Mouse (Mus musculus): ENCODE results near the gene Fn1.

The Fn1 gene

DNA sequence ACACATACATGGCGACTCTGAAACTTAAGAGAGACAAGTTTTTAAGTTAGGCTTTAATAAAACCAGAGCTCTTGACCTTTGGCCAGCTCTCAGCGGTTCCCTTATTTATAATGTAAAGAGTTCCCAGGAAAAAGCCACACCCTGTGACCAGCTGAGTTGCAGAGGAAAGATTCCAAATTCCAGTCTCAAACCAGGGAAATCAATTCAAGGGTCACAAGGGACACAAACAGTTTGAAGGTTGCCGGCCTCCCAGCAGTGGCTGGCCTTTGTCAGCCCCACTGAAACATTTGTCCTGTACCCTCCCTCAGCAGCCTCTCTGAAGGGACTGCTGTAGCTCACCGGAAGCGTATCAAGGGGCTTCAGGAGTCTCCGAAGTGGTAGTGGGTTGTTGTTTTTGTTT lies 2.3 kb downstream of the Fn1 start:
- peak; percentile 65 for DNase-seq (ENCODE audit: low read depth)

DNA sequence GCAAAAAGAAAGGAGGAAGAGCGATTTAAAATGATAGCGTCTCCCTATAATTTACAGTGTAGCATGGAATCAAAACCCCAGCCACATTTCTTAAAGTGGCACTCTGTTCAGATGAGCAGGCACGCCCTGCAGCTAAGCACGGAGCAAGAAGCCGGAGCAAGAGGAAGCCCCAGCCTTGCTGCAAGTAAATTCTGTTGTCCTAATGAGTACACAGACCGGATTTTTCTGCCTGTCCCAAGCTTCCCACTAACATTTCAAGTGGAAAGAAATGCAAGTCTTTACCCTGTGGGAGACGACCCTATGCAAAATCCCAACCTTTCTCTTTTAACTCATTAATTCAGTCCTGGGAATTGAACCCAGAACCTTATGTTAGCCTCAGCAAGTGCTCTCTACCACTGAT lies 4.8 kb downstream of the Fn1 start:
- no peak for DNase-seq (ENCODE audit: low read depth)

DNA sequence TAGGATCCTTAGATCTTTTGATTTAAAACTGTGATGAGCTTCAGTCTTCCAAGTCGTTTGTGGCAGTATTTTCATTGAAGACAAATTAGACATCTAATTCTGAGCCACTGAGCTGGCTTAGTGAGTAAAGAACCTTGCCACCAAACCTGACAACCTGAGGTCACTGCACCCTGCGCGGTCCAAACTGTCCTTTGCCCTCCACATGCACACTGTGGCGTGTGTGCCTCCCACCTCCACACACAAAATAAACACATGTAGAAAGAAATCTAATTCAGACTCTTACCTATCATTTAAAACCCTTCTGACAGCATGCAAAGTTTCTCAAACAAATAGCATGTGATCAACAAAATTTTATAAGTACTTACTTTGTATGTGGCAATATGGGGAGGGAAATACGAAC lies 6.2 kb downstream of the Fn1 start:
- no peak for DNase-seq (ENCODE audit: low read depth)

DNA sequence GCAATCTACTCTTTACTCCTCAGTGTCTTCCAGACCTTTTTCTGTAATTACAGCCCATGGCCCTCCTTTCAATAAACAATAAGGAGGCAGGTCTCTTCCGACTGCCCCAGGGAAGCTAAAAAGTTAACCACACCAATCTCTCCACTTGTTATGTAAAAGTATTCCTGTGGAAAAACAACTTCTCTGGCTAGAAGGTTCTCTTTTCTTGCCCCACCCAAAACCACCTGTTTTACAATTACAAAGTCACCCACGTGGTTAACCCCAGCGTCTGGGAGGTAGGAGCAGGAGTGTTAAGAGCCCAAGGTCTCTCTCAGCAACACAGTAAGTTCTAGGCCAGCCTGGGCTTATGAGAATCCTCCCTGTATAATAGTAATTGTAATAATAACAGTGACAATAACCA lies 7.0 kb downstream of the Fn1 start:
- DNase-seq (ENCODE audit: low read depth), result peak; percentile 8

DNA sequence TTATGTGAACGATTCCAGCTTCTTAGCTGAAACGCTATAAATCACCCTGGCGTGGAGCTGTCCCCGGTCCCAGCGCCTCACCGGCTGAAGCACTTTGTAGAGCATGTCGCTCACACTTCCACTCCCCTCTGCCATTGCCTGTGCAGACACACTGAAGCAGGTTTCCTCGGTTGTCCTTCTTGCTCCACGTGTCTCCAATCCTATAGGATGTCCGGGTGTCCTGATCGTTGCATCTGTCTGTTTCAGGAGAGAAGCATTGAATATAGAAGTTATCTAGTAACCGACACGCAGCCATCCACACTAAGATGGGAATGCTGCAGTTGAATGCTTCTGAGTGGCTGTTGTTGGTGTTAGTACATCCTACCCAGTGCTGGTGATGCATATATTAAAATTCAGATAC lies 7.5 kb downstream of the Fn1 start:
- DNase-seq (ENCODE audit: low read depth), result peak; percentile 11

DNA sequence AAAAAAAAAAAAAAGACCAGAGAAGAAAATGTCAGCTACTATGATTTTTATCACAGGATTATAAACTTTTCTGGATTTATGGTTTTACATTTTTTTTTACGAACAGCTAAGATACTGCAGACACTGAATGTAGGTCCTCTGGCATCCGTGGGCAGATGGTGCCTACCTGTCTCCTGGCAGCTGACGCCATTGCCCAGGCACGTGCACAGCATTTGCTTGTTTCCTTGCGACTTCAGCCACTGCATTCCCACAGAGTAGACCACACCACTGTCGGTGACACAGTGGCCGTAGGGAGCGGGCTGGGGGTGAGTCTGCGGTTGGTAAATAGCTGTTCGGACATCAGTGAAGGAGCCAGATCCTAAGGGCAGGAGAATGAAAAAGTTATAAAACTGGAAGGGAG lies 10.2 kb downstream of the Fn1 start:
- peak; percentile 8 for DNase-seq (ENCODE audit: low read depth)

DNA sequence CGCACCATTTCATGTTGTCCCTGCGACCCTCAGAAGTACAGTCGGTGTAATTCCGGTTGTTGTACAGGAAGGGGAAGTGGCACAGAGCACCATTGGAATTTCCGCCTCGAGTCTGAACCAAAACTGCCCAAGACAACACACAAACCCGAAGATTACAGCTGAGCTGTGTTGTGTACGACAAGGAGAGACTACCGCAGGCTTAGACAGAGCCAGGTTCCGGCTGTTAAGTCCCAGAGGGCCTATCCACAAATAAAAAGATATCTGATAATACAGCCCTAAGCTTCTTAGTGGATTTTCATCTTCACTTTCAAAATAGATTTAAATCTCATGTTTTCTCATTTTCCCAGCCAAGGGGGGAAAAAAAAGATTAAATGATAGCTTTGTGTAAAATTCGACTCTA lies 11.8 kb downstream of the Fn1 start:
- DNase-seq (ENCODE audit: low read depth), result peak; percentile 3

DNA sequence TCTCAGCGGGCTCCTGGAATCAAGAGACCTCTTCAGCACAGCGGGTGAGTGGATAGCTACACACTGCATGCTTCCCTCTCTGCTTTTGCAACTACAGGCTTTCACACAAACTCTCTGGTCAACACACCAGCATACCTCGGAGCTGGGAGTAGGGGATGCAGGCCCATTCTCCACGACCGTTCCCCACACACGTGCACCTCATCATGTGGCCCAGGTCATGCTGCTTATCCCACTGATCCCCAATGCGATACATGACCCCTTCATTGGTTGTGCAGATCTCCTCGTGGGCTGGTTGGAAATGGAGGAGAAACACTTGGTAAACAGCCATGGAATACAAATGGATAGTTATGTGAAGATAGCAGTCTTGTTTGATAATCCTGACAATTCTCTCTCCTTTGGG lies 12.8 kb downstream of the Fn1 start:
- no peak for DNase-seq (ENCODE audit: low read depth)

DNA sequence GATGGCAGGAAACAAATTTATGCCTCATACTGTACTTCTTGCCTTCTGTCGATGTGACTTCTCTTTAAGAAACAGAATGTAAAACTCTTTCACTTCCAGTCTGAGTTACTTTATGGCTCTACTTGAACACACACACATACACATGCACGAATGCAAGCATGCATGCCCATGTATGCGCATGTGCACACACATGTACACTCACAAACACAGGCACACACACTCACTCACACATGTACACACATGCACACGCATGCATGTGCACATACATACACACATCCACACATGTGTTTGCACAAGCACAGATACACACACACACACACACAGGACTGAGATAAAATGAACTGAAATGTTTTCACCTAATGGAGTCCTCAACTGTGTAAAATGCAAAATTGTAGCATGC lies 16.3 kb downstream of the Fn1 start:
- no peak for DNase-seq (ENCODE audit: low read depth)

DNA sequence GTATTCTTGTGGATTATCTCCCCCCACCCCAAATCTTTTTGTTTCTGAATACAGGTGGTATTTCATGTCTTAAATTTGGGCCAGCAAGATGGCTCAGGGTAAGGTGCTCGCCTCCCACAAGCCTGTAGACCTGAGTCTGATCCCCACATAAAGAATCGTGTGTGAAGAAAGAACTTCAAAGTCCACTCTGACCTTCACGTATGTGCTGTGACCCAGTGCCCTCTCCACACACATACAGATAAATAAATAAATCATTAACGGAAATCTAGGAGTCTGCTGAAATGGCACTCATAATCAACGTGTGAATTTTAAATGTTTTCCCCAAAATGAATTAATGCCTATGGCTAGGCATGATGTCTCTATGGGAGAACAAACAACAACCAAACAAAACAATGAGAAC lies 16.9 kb downstream of the Fn1 start:
- DNase-seq (ENCODE audit: low read depth), result no peak

DNA sequence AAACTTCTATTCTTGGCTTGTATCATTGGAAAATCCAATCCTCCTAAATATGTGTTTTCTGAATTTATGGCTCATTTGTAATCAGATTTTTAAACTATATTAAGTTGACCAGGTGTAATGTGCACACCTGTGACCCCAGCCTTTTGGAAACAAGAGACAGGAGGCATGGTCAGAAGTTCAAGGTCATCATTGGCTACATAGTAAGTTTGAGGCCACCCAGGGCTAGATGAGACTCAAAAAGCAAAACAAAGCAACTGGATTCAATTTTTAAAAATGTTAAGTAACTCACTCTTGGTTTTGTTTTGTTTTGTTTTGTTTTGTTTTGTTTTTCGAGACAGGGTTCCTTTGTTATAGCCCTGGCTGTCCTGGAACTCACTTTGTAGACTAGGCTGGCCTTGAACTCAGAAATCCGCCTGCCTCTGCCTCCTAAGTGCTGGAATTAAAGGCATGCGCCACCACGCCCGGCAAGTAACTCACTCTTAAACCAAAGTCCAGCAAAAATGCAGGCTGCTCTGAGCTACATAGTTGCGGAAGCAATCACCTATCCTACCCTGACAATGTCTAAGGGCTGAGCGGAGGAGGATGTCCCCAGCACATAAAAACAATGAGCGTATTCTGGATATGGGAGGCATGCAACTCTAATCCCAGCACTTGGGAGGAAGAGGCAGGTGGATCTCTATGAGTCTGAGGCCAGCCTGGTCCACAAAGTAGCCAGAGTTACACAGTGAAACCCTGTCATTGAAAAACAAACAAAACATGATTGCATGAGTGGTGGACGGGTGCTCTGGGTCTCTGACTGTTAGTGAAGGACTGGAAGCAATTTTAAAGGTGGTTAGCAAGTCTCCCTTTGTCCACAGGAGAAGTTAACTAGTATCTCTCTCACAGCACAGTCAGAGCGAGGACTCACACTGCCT lies 17.6 kb downstream of the Fn1 start:
- no peak for DNase-seq (ENCODE audit: low read depth)

DNA sequence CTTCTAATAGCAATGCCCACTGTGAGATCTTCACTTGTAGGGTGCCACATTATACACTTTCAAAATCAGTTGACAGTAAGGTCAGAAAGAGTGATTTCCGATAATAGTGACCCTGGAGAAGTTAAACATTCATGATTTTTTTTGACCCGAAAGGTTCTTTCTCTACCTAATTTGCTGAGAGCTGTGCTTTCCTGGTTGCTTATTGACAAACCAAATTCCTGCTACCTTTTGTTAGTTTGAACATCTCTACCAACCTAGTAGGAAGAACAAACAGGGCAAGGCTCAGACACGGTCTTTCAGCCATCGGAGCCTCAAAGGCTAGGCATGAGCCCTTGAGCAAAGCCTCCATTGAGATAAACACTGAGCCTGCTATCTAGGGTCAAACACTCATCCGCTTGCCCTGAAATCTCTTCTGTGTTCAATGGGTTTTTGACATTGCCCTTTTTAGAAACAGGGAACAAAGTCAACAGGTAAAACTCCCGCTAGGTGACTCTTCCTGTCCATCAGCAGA lies 18.5 kb downstream of the Fn1 start:
- no peak for DNase-seq (ENCODE audit: low read depth)

DNA sequence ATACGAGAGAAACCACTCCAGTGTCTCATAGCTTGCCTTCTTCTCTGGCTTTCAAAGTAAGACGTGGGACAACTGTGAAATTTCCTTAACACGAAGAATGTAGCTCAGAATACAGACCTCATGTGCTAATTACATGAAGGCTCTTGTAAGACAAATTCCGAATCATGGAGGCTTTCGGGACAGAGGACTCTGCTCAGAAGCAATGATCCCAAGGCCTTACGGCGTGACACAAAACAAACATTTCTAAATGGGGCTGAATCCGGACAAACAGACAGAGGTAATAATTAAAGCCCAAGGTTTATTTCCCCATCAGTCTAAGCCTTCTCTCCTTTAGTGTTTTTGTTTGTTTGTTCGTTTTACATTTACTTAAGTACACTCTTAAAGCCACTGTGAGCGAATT lies 20.6 kb downstream of the Fn1 start:
- no peak for DNase-seq (ENCODE audit: low read depth)

DNA sequence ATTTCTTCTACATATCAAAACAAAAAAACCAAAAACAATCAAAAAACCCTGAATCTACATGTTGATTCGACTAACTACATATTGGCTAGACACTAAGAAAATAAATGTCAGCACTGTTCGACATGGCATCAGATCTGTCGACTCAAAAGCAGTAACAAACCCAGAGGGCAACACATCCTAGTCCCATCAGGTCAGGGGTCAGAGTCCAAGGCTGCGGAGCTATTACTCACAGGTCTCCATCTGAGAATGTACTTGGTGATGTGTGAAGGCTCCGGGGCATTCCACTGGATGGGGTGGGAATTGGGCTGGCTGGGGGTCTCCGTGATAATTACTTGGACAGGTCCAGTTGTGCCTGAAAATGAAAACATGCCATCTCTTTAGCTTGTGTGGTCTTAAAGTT lies 21.2 kb downstream of the Fn1 start:
- DNase-seq (ENCODE audit: low read depth), result no peak

DNA sequence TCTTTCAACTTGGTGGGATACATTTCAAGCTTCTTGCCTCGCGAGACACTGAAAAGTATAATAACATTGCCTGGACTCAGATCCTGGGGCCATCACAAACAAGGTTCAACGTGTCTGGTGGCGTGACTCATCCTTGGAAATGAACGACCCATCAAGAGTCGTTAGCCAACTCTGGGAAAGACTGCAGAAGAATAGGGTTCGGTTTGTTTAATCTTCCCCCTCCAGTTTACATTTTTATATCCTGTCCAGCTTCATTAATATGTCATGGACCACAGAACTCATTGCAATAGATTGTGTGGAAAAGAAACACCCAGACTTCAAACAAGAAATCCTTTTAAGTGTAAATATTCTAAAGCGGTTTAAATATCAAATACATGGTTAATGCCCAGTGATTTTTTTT lies 22.8 kb downstream of the Fn1 start:
- no peak for DNase-seq (ENCODE audit: low read depth)

DNA sequence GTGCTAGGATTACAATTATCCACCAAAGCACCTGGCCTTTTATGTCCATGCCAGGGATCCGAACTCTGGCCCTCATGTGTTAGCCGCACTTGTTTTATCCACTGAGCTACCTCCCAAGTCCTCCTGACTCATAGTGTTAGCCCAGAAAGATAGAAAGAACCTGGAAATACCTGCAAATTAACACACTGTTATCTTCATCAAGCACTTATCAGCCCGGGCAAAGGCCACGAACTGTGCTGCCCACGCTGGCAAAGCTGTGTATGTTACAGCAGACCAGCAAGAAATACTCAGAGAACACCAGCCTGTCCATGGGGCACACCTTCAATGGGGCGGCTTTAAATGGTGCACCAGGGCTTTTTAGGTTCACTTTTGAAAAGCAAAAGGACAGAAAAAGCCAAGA lies 29.4 kb downstream of the Fn1 start:
- no peak for DNase-seq (ENCODE audit: low read depth)

DNA sequence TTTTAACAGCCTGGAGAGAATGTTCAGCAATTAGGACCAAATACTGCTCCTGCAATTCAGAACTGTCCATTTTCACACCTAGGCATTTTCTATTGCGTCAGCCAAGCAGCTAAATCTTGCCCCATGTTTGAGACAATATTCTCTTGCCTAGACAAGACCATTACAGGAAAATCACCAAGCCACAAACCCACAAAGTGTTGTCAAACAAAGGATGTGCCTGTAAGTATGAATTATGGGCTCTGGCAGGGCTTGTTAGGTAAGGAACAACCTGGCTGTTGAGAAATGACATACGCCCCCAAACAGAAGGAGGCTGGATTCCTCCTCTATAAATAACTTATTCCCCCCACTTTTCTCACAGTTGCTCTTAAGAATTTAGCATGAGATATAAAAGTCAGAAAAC lies 31.5 kb downstream of the Fn1 start:
- no peak for DNase-seq (ENCODE audit: low read depth)

DNA sequence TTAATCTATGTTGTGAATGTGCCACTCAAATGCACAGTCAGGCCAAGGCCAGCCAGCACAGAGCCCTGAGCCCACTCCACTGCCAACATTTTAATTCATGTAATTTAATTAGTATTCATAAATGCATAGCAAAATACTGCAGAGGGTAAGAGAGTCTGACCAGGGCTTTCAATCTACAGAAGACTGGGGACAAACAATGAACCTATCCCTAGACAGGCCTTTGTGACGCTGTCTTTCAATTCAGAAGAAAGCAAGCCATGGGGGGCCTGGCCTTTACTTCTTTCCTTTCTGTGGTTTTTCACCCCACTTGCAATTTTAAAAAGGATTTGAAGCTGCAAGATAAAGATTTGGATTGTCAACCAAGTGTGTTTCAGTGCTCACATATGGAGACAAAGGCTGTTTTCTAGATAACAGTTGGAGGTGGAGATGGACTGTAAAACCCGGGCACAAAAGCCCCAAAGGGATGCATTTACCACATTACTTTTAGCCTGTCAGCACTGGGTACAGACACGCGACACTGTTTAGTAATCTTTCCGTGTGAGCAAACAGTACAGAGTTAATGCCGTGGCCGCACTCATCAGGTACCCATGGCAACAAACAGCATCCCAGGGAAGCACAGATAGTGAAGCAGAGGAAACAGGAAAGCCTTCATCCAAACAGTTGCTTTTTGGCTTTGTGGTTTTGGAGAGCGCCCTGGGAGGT lies 38.3 kb downstream of the Fn1 start:
- no peak for DNase-seq (ENCODE audit: low read depth)

DNA sequence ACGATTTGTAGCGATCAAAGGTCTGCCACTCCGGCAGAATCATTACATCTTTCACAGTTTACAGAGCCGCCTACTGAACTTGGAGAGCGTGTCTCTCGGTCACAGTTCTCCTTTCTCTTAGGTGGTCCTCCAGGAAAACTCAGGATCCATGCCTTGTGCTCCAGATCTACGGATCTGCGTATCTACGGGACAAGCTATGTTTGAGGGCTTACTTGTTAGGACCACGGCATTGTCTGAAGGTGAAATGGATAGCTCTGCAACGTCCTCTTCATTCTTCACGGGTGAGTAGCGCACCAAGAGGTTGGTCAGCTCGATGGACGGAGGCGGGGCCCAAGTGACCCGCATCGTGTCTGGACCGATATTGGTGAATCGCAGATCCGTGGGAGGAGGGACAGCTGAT lies 40.7 kb downstream of the Fn1 start:
- no peak for DNase-seq (ENCODE audit: low read depth)

DNA sequence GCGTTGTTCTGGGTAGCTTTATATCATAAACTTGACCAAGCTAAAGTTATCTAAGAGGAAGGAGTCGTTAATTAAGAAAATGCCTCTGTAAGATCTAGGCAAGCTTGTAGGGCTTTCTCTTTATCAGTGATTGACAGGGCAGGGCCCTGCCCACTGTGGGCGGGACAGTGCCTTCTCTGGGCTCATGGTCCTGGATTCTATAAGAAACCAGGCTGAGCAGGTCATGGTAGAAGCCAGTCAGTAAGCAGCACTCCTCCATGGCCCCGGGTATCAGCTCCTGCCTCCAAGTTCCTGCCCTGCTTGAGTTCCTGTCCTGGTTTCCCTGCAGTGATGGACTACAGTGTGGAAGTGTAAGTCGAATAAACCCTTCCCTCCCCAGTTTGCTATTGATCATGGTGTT lies 43.1 kb downstream of the Fn1 start:
- no peak for DNase-seq (ENCODE audit: low read depth)

DNA sequence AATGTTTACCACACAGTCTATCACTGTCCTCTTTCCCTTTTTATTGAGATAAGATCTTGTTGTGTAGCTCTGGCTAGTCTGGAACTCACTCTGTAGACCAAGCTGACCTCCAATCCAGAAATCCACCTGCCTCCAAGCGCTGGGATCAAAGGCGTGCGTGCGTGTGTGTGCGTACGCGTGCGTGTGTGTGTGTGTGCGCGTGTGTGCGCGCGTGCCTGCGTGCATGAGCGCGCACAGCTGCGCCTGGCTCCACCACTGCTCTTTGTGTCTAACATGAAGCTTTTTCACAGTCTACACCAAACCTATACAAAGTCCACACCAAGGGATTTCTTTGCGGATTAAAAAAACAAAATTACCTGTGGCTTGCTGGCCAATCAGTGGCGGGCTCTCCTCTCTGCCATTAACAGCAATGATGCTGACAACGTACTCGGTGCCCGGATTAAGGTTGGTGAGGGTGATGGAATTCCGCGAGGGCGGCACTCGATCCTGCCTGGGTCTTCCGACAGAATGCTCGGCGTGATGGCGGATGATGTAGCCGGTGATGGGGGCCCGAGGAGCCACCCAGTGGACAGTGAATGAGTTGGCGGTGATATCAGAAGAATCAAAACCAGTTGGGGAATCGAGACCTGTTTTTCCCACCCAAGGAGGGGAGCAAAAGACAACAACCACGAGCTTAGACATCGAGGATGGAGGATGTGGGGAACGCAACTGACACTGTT lies 43.8 kb downstream of the Fn1 start:
- DNase-seq (ENCODE audit: low read depth), result no peak

DNA sequence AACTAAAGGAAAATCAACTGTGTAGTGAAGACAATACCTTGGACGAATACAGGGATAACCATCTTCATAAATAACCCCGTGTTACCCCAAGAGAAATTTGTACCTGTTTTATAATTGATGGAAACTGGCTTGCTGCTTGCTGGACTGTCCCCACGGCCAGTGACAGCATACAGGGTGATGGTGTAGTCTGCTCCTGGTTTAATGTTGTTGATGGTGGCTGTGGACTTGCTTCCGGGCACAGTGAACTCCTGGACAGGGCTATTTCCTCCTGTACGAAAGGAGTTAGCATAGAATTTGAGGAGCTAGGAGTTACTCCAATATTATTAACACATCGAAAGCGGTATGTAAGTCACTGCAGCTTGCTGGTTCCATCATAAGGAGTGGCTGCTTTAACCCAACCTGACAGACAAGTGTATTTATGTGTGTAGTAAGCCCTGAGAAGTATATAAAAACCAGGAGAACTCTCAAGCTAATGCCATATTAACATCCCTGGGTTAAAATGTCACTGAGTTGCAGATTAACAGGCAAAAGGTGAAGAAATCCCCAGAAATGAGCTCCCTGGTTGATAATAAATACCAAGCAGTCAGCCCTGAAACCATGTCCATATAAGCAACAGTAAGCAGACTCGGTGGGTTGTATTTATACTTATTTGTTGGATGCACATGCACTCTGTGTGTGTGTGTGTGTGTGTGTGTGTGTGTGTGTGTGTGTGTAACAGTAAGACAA lies 46.2 kb downstream of the Fn1 start:
- DNase-seq (ENCODE audit: low read depth), result no peak

All from NIH3T3 (cell line).